Mouse (Mus musculus) G1E-ER4 (cell line): ENCODE measurements around the gene Nat8l. TPM values are rescaled to one million over a fixed set of nuclear protein-coding genes. Genes with fewer than 3 reads are reported as not detected.

ENCODE experiments used
- GATA1 ChIP-seq: IDR thresholded peaks from one replicate; pipeline ENCODE4 v1.8.0; 2012; ENCODE audit warnings: low read length, inconsistent platforms
- polyA plus RNA-seq: library from polyadenylated mRNA; stranded (reverse); fragments of >175 nt; gene quantifications from 2 replicates; pipeline ENCODE4 v1.2.3, GENCODE M21; 2012

Nat8l gene
- polyA plus RNA-seq, 1 experiment = 0.01 TPM

DNA sequence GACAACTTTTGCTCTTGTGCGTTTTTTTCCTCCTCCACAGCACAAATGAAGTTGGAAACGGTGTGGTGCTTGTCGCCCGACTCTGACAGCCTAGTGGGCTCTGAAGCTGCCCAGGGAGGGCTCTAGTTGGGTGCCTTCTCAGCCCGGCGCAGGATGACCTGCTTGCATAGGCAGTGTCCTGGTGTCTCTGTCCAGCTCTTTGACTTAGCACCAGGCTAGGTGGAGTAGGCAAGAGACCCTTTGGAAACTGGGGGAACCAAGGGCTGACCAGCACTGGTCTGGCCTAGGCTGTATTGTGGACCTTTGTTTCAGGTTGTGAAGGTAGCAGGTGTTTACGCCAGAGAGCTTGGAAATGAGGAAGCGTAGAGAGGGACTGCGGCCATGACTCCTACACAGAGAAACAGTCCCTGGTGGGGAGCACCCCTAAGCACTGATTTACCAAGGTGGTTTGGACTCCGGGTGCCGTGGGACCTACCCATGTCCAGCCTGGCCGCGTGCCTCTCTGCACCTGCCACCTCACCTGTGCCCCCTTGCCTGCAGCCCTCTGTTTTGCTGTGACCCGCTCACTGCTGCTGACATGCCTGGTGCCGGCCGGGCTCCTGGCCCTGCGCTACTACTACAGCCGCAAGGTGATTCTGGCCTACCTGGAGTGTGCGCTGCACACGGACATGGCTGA, 2.2 kb downstream of the Nat8l start:
- TF ChIP-seq GATA1 = no peak

- TF ChIP-seq GATA1 = no peak
These were observed 2.7 kb downstream of the Nat8l start for GRCm38 (mm10) chr5:33998505-33998877.

DNA sequence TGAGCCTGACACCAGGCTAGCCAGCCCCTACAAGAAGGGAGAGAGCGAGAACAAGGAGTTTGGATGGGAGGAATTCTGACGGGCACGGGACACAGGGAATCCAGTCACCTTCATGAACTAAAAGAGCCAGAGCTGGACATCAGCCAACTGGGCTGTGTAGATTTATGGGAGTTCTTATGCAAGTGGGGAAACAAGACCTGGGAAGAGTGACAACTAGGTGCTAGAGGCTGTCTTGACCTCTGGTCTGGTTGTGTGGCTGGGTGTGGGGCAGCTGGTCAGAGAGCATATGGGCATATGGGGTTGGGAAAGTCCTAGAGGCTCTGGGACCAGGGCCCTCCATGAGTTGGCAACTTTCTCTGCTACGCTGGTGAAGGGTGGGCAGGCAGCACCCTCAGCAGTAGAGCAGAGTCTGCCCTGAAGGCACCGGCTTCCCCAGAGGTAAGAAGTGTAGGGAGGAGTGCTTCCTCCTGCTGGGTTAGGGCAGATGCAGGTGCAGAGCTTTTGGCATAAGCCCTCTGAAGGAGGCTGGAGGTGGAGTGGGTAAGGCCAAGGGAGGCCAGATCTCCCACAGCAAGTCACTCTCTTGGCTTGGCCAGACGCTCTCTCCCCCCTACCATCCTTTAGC, 3.8 kb downstream of the Nat8l start:
- no peak for TF ChIP-seq GATA1

- TF ChIP-seq GATA1 = no peak
These were observed 5.0 kb downstream of the Nat8l start for GRCm38 (mm10) chr5:34000809-34001208.

- TF ChIP-seq GATA1 = no peak
These were observed 5.6 kb downstream of the Nat8l start for GRCm38 (mm10) chr5:34001401-34001800.

DNA sequence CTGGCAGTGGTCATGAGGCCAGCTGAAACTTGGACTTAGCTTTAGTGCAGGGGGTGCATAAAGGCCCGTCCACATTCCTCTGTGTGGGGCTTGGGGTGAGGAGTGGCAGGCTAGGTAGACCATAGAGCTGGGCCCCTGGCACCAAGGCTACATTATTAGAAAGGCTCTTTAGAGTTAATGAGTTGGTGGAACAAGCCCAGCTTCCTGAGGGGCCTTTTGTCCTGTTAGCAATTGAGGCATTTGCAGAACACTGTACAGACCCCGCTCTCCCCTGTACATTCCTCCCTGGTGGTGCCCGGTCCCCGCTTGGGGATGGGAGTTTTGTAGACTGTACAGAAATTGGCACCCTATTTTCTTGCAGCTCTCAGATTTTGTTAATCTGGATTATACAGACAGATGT, 6.9 kb downstream of the Nat8l start:
- TF ChIP-seq GATA1 = no peak

DNA sequence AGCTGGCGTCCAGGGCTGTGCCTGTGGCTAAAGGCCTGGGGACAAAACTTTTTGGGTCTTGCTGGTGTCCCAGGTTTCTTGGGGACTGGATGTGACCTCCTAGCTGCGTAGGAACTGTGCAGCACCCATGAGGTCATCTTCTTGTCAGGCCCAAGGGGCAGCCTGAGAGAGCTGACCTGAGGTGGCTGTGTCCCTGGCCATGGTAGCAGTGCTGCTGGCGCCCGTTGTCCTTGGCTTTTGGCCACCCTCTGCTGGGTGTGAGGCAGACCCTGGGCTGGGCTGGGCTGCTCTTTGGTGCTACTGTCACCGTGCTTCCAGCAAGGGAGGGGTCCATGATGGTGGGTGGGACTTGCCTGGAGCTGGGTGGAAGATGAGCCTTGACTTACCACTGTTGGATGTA, 8.8 kb downstream of the Nat8l start:
- no peak for TF ChIP-seq GATA1

DNA sequence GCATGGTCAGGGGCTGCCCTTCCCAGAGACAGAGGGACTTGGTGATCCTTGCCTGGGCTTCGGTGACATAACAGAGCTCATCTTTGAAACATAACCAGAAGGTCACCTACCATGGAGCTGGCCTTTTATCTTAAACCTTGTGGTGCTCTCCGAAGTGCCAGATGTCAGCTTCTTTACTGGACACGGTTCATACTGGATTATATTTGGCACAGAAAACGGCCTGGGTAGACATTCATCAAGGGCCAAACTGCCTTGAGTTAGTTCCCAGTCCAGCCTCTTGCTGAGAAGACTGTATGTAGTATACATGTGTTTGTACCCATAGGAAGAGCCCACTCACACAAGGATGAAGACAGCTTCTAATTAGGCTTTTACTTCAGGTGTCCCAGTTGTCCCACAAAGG, 11.0 kb downstream of the Nat8l start:
- no peak for TF ChIP-seq GATA1

- TF ChIP-seq GATA1 = no peak
These were observed 11.7 kb downstream of the Nat8l start for GRCm38 (mm10) chr5:34007392-34007941.

DNA sequence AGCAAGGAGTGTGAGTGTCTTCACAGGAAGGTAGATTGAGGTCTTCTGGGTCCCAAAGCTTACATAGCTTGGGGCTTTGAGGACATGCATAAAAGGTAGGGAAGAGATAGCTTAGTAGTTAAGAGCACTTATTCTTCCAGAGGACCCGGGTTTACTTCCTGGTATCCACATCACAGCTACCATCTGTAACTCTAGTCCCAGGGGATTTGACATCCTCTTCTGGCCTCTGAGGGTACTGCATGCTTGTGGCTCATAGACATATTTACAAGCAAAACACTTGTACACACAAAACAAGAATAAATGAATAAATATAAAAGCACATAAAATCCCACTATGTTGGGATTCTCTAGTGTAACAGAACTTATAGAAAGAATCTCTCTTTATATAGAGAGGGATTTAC, 18.9 kb downstream of the Nat8l start:
- TF ChIP-seq GATA1 = no peak

- TF ChIP-seq GATA1 = no peak
These were observed 23.2 kb downstream of the Nat8l start for GRCm38 (mm10) chr5:34018968-34019367.

DNA sequence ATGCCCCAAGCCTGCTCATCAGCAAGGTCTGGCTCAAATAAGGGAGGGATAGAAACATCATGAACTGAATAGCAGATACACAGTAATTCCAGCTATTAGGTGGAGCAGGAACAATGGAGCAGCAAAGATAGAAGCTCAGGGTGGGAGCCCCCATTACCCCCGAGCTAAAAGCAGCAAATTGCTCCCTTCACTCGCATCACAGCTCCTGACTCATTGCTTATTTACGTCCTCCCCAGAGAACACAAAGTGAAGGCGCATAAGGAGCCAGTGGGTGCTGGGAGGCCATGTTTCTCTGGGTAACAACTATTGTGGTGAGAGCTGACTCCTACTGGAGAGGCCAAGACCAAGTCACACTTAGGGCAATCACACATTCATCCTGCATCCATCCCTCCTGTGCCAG, 34.3 kb downstream of the Nat8l start:
- TF ChIP-seq GATA1 = no peak

DNA sequence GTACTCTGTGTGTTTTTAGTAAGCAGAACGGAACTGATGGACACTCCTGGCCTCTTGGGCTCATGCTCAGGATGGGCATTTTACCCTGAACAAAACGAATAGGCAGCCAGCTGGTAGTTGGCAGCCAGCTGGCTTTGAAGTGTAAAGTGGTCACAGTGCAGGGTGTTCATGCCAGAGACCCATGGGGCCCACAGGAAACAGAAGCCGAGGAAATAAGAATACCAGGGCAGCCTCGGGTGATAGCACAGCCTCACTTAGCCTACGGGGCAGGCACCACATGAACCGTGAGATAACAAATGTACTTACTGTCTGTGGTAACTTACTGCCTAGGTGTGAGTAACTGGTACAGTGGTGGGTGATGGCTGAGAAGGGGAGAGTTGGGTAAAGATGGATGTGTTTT, 35.2 kb downstream of the Nat8l start:
- TF ChIP-seq GATA1 = no peak

DNA sequence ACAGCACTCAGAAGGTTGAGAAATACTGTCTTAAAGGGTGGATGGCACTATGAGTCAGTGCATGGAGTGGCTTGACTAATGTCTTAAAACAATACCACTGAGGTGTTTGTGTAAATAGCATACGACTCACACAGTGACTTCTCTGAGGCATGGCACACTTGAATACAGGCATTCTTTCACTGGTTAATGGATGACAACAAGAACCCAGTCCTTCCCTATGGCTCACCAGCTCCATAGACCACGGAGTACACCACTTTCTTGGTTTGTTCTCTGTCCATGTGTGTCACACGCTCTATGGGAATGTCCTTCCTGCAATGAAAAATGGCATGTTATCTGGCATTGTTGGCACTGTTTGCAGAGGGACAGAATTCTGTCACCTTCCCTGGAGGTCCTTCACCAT, 36.7 kb downstream of the Nat8l start:
- no peak for TF ChIP-seq GATA1

Other genes starting within 250 kb of the Nat8l start
- 36.7 and 39.6 TPM in 2 replicates for gene Letm1, start 213.2 kb upstream of the Nat8l start, polyA plus RNA-seq
- gene Nsd2, start 175.3 kb upstream of the Nat8l start, polyA plus RNA-seq = 11.3 and 11.6 TPM in 2 replicates
- gene Nelfa, start 59.6 kb upstream of the Nat8l start, polyA plus RNA-seq = 62.8 and 91.8 TPM in 2 replicates
- not detected in 2 replicates for gene Gm1673, start 12.6 kb upstream of the Nat8l start, polyA plus RNA-seq
- 0.02 and 0.04 TPM in 2 replicates for gene Poln, start 173.5 kb downstream of the Nat8l start, polyA plus RNA-seq
- 0.85 and 1.7 TPM in 2 replicates for gene Haus3, start 173.5 kb downstream of the Nat8l start, polyA plus RNA-seq
- gene Mxd4, start 191.7 kb downstream of the Nat8l start, polyA plus RNA-seq = 16.9 and 18.2 TPM in 2 replicates